Mouse (Mus musculus) forebrain, embryonic 10.5 days (tissue): ENCODE results near the gene Galnt7. TPM values are rescaled to one million over a fixed set of nuclear protein-coding genes. Genes with fewer than 3 reads are reported as not detected.

Experiments
- DNase-seq: peaks from one replicate; pipeline ENCODE4 v3.0.0-alpha.2; 2017; ENCODE audit warnings: low spot score; ENCODE audit errors: extremely low spot score
- H3K27ac ChIP-seq: fragments of 300-500 bp; sonication (generic); 2 replicates; pipeline ENCODE4 v1.5.1; 2016; ENCODE audit warnings: mild to moderate bottlenecking
- H3K27me3 ChIP-seq: fragments of 300-500 bp; sonication (generic); 2 replicates; pipeline ENCODE4 v1.6.1; 2016; ENCODE audit warnings: mild to moderate bottlenecking; ENCODE audit not compliant: poor library complexity, severe bottlenecking
- H3K36me3 ChIP-seq: fragments of 300-500 bp; sonication (generic); replicated peaks from 2 replicates; pipeline ENCODE4 v1.6.1; 2016; ENCODE audit warnings: mild to moderate bottlenecking, moderate library complexity
- H3K4me1 ChIP-seq: fragments of 300-500 bp; sonication (generic); 2 replicates; pipeline ENCODE4 v1.6.1; 2016
- H3K4me3 ChIP-seq: fragments of 300-500 bp; sonication (generic); 2 replicates; pipeline ENCODE4 v1.5.1; 2016; ENCODE audit warnings: mild to moderate bottlenecking, moderate library complexity
- H3K9me3 ChIP-seq: fragments of 300-500 bp; sonication (generic); 2 replicates; pipeline ENCODE4 v1.6.1; 2016; ENCODE audit warnings: mild to moderate bottlenecking, moderate library complexity
- WGBS: fragments of 180-500 bp; shearing (Covaris S2); methylation state at CpG from one replicate; pipeline ENCODE4 v1.1.7; 2016; 5-methylcytosine and 5-hydroxymethylcytosine counted together
- polyA plus RNA-seq: library from polyadenylated mRNA; unstranded; fragments of >200 nt; fragmentation: Nextera tagmentation; extraction: Ambion mirVana; gene quantifications from 2 replicates; pipeline ENCODE4 v1.2.1, GENCODE M21; 2016

Galnt7 gene
- polyA plus RNA-seq, 1 experiment from 2014 or later, result 25.9 TPM

GRCm38 (mm10) chr8:57573844-57574243, 79.0 kb downstream of the Galnt7 start:
- H3K4me3 ChIP-seq, result no peak overlapping the region
- 81% methylated on average over 6 of the region's 6 CpGs for WGBS
- H3K9me3 ChIP-seq, result no peaks in the 10 kb centered on the region
- DNase-seq, result no peak
- H3K27me3 ChIP-seq, result no peaks in the 10 kb centered on the region
- peaks cover 22% of the 10 kb centered on the region for H3K4me1 ChIP-seq
- no peak overlapping the region for H3K27ac ChIP-seq
- H3K36me3 ChIP-seq, result peaks cover 7% of the 10 kb centered on the region; the same call in 1 of the 2 replicates

GRCm38 (mm10) chr8:57569886-57570285, 82.9 kb downstream of the Galnt7 start:
- WGBS, result 92% methylated on average over 6 of the region's 6 CpGs
- peaks cover 7% of the 10 kb centered on the region; the same call in 1 of the 2 replicates for H3K36me3 ChIP-seq
- H3K4me1 ChIP-seq, result peaks cover 19% of the 10 kb centered on the region
- no peak for DNase-seq
- no peak overlapping the region for H3K4me3 ChIP-seq
- no peaks in the 10 kb centered on the region for H3K27me3 ChIP-seq
- no peak overlapping the region for H3K27ac ChIP-seq
- no peaks in the 10 kb centered on the region for H3K9me3 ChIP-seq

- Histone ChIP-seq H3K4me3 (no peak overlapping the region), H3K36me3 (peaks cover 7% of the 10 kb centered on the region; the same call in 1 of the 2 replicates), H3K27ac (no peak overlapping the region), H3K9me3 (no peaks in the 10 kb centered on the region), H3K27me3 (no peaks in the 10 kb centered on the region), H3K4me1 (peaks cover 19% of the 10 kb centered on the region)
- WGBS, result 60% methylated on average over 11 of the region's 11 CpGs
- no peak for DNase-seq
Observed at GRCm38 (mm10) chr8:57569400-57569795, 83.4 kb downstream of the Galnt7 start.

GRCm38 (mm10) chr8:57568633-57569399, 84.0 kb downstream of the Galnt7 start:
- Histone ChIP-seq H3K27me3 (no peaks in the 10 kb centered on the region), H3K4me3 (no peak overlapping the region), H3K27ac (no peak overlapping the region), H3K36me3 (peaks cover 7% of the 10 kb centered on the region; the same call in 1 of the 2 replicates), H3K9me3 (no peaks in the 10 kb centered on the region), H3K4me1 (peaks cover 19% of the 10 kb centered on the region)
- 78% methylated on average over 18 of the region's 18 CpGs for WGBS
- DNase-seq, result no peak

GRCm38 (mm10) chr8:57567998-57568397, 84.8 kb downstream of the Galnt7 start:
- 96% methylated on average over 7 of the region's 7 CpGs for WGBS
- Histone ChIP-seq H3K27me3 (no peaks in the 10 kb centered on the region), H3K9me3 (no peaks in the 10 kb centered on the region), H3K36me3 (peaks cover 7% of the 10 kb centered on the region; the same call in 1 of the 2 replicates), H3K4me1 (peaks cover 19% of the 10 kb centered on the region), H3K4me3 (no peak overlapping the region), H3K27ac (no peak overlapping the region)
- DNase-seq, result no peak

GRCm38 (mm10) chr8:57565039-57565438, 87.8 kb downstream of the Galnt7 start:
- Histone ChIP-seq H3K4me1 (peaks cover 19% of the 10 kb centered on the region), H3K27me3 (no peaks in the 10 kb centered on the region), H3K36me3 (no peaks in the 10 kb centered on the region), H3K9me3 (no peaks in the 10 kb centered on the region), H3K4me3 (no peak overlapping the region), H3K27ac (no peak overlapping the region)
- WGBS, result 90% methylated on average over 6 of the region's 6 CpGs
- no peak for DNase-seq

GRCm38 (mm10) chr8:57563726-57564125, 89.1 kb downstream of the Galnt7 start:
- H3K27me3 ChIP-seq, result no peaks in the 10 kb centered on the region
- no peaks in the 10 kb centered on the region for H3K9me3 ChIP-seq
- H3K4me1 ChIP-seq, result peaks cover 10% of the 10 kb centered on the region; the same call in 1 of the 2 replicates
- H3K4me3 ChIP-seq, result no peak overlapping the region
- H3K36me3 ChIP-seq, result no peaks in the 10 kb centered on the region
- no peak overlapping the region for H3K27ac ChIP-seq
- DNase-seq, result no peak
- 96% methylated on average over 15 of the region's 15 CpGs for WGBS

GRCm38 (mm10) chr8:57562741-57563140, 90.1 kb downstream of the Galnt7 start:
- Histone ChIP-seq H3K9me3 (no peaks in the 10 kb centered on the region), H3K27ac (no peak overlapping the region), H3K4me3 (no peak overlapping the region), H3K27me3 (no peaks in the 10 kb centered on the region), H3K4me1 (peaks cover 3% of the 10 kb centered on the region; the same call in 1 of the 2 replicates), H3K36me3 (no peaks in the 10 kb centered on the region)
- no peak for DNase-seq
- WGBS, result 94% methylated on average over 3 of the region's 3 CpGs

- Histone ChIP-seq H3K4me3 (no peak overlapping the region), H3K36me3 (no peaks in the 10 kb centered on the region), H3K27ac (no peak overlapping the region), H3K9me3 (no peaks in the 10 kb centered on the region), H3K27me3 (no peaks in the 10 kb centered on the region), H3K4me1 (no peaks in the 10 kb centered on the region)
- WGBS, result 93% methylated on average over 9 of the region's 9 CpGs
- DNase-seq, result no peak
Observed at GRCm38 (mm10) chr8:57560926-57561325, 91.9 kb downstream of the Galnt7 start.

GRCm38 (mm10) chr8:57552102-57553032, 100.5 kb downstream of the Galnt7 start:
- Histone ChIP-seq H3K27me3 (no peaks in the 10 kb centered on the region), H3K9me3 (no peaks in the 10 kb centered on the region), H3K4me1 (no peaks in the 10 kb centered on the region), H3K36me3 (0 out of 2 replicates have a peak, but pooled peaks cover 5% of the 10 kb centered on the region), H3K27ac (no peak overlapping the region), H3K4me3 (no peak overlapping the region)
- no peak for DNase-seq
- WGBS, result 92% methylated on average over 14 of the region's 14 CpGs

GRCm38 (mm10) chr8:57547581-57547980, 105.3 kb downstream of the Galnt7 start:
- H3K4me3 ChIP-seq, result no peak overlapping the region
- no peak for DNase-seq
- H3K27me3 ChIP-seq, result no peaks in the 10 kb centered on the region
- no peak overlapping the region for H3K27ac ChIP-seq
- 86% methylated on average over 12 of the region's 12 CpGs for WGBS
- no peaks in the 10 kb centered on the region for H3K9me3 ChIP-seq
- no peaks in the 10 kb centered on the region for H3K4me1 ChIP-seq
- 0 out of 2 replicates have a peak, but pooled peaks cover 5% of the 10 kb centered on the region for H3K36me3 ChIP-seq

GRCm38 (mm10) chr8:57546834-57547233, 106.0 kb downstream of the Galnt7 start:
- no peaks in the 10 kb centered on the region for H3K27me3 ChIP-seq
- no peaks in the 10 kb centered on the region for H3K9me3 ChIP-seq
- no peak overlapping the region for H3K27ac ChIP-seq
- no peak overlapping the region for H3K4me3 ChIP-seq
- 0 out of 2 replicates have a peak, but pooled peaks cover 5% of the 10 kb centered on the region for H3K36me3 ChIP-seq
- no peaks in the 10 kb centered on the region for H3K4me1 ChIP-seq
- no peak for DNase-seq
- WGBS, result 91% methylated on average over 3 of the region's 3 CpGs
